Mouse (Mus musculus) layer of hippocampus, adult 2 months (tissue): ENCODE measurements around the gene Gm7029. TPM values are rescaled to one million over a fixed set of nuclear protein-coding genes. Genes with fewer than 3 reads are reported as not detected.

Experiments
- DNase-seq, 2 experiments: peaks; one replicate each; pipeline ENCODE4 v3.0.0; 2022; ENCODE audit warnings: low spot score in 2 of 2
- H3K27ac ChIP-seq: fragments of 200-600 bp; 2 replicates; pipeline ENCODE4 v1.8.1; 2022
- H3K4me3 ChIP-seq: fragments of 200-600 bp; 2 replicates; pipeline ENCODE4 v1.8.1; 2022; ENCODE audit warnings: mild to moderate bottlenecking
- CTCF ChIP-seq: fragments of 200-600 bp; conservative IDR thresholded peaks from 2 replicates; pipeline ENCODE4 v1.8.1; 2022; ENCODE audit warnings: antibody characterized with exemption, mild to moderate bottlenecking, moderate library complexity
- total RNA-seq, 2 experiments: library from RNA; stranded (reverse); gene quantifications; 2 replicates each; pipeline ENCODE4 v1.2.3; 2021

Gene Gm7029
- total RNA-seq, 2 experiments from 2014 or later = not detected

GRCm38 (mm10) chr17:33911052-33911812, 37.6 kb downstream of the Gm7029 start:
- Histone ChIP-seq H3K27ac (no peak overlapping the region), H3K4me3 (no peak overlapping the region)
- no peak for TF ChIP-seq CTCF
- DNase-seq = no peak

DNA sequence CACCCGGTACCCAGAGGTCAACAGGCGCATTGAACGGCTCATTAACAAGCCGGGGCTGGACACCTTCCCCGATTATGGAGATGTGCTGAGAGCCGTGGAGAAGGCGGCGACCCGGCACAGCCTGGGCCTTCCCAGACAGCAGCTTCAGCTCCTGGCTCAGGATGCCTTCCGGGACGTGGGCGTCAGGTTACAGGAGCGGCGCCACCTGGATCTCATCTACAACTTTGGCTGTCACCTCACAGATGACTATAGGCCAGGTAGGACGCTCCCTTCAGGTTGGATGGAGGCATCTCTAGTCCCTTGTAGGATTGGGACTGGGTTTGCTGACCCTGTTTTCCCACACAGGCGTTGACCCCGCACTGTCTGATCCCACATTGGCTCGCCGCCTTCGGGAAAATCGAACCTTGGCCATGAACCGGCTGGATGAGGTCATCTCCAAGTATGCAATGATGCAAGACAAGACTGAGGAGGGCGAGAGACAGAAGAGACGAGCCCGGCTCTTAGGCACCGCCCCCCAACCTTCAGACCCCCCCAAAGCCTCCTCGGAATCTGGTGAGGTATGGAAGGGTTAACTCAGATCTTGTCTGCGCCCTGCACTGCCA, 38.3 kb downstream of the Gm7029 start:
- H3K4me3 ChIP-seq = no peak overlapping the region
- TF ChIP-seq CTCF = no peak
- no peak overlapping the region for H3K27ac ChIP-seq
- no peak for DNase-seq

- no peak for TF ChIP-seq CTCF
- DNase-seq = no peak
- Histone ChIP-seq H3K4me3 (no peak overlapping the region), H3K27ac (no peak overlapping the region)
Observed at GRCm38 (mm10) chr17:33913264-33913663, 39.6 kb downstream of the Gm7029 start.

- Histone ChIP-seq H3K4me3 (no peak overlapping the region), H3K27ac (no peak overlapping the region)
- no peak for DNase-seq
- no peak for TF ChIP-seq CTCF
Observed at GRCm38 (mm10) chr17:33913905-33914304, 40.3 kb downstream of the Gm7029 start.

DNA sequence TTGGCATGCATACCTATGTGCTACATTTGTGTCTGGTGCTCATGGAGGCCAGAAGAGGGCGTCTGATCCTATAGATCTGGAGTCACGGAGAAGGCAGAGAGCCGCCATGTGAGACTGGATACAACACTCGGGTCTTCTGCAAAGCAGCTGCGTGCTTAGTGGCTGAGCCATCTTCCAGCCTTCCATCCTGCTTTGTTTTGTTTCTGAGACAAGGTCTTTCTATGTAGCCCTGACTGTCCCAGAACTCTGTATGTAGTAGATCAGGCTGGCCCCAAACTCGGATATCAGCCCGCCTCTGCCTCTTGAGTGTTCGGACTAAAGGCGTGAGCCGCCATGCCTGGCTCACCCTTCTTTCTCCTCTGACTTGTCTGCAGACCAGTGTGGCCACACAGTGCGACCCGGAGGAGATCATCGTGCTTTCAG, 41.3 kb downstream of the Gm7029 start:
- Histone ChIP-seq H3K4me3 (no peak overlapping the region; the same call in 1 of the 2 replicates), H3K27ac (peak overlapping the region; percentile 63; the same call in 1 of the 2 replicates)
- TF ChIP-seq CTCF = peak; percentile 44
- no peak for DNase-seq

DNA sequence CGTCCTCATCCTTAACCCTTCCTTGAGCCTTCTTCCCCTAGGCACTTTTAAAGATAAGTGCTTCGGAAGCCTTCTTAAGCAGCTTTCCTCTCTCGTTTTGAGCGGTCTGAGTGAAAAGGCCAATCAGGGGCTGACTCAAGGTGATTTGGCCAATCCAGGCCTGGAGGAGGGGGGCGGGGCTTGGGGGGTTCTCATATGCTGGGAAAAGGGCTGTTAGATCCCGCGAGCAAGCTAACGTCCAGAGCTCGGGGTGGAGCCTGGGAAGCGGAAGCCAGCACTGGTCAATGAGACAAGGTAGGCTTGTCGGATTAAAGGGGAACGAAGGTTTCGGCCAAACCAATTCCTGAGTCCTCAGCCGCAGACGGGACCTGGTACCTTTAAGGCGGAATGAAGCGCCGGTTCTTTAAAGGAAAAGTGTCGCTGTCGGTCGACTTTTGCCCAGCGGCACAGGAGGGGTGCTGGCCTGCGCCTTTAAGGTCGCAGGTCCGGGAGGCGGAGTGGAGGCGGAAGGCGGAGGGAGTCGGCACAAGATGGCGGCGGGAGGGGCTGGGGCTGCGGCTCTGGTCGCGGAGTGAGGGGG, 42.1 kb downstream of the Gm7029 start, which contains the start of the genes Tapbp and Zbtb22:
TSS of gene Tapbp (plus strand) at position 229 of the 580 bp plus-strand sequence.
TSS of gene Zbtb22 (plus strand) at position 234 of the 580 bp plus-strand sequence.
- Histone ChIP-seq H3K4me3 (peak within 1 kb of the TSS; percentile 59), H3K27ac (peak within 1 kb of the TSS; percentile 63)
- DNase-seq = peak; percentile 94 to 97
- no peak for TF ChIP-seq CTCF

DNA sequence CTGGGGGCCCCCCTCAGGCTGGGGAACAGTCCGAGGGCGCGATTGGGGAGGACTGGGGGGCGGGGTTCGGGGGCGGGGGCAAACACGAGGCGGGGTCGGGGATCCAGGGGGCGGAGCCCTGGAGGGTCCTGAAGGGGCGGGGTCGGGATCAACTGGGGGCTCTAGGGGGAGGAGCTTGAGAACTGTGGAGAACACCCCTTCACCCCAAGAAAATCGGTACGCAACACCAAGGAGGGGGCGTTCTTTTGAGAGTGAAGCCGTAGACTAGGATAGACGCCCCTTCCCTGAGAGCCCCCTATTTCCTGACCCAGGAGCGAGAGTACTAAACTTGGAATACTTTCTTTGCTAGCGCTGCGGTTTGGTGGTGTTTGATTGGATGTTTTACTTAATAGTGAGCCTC, 42.7 kb downstream of the Gm7029 start:
- no peak for TF ChIP-seq CTCF
- Histone ChIP-seq H3K4me3 (peak overlapping the region; percentile 59), H3K27ac (peak overlapping the region; percentile 63)
- DNase-seq = no peak

DNA sequence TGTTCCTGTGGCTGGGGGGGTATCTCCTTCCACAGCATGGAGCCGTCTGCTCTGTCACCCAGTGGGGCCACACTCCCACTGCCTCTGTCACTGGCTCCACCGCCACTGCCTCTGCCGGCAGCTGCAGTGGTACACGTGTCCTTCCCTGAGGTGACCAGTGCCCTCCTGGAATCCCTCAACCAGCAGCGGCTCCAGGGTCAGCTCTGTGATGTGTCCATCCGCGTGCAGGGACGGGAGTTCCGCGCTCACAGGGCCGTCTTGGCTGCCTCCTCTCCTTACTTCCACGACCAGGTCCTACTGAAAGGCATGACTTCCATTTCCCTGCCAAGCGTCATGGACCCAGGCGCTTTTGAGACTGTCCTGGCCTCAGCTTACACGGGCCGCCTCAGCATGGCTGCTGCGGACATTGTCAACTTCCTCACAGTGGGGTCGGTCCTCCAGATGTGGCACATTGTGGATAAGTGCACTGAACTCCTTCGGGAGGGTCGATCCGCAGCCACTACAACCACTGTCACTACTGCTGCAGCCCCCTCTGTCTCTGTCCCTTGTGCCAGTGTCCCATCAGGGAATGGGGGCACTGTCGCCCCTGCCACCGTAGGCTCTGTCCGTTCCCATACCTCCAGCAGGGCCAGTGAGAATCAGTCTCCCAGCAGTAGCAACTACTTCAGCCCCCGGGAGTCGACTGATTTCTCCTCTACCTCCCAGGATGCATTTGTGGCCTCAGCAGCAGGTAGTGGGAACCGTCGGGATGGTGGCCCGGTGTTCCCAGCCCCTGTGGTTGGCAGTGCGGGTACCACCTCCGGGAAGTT, 43.4 kb downstream of the Gm7029 start:
- Histone ChIP-seq H3K27ac (no peak overlapping the region), H3K4me3 (peak overlapping the region; percentile 59)
- DNase-seq = no peak
- TF ChIP-seq CTCF = no peak

- Histone ChIP-seq H3K4me3 (no peak overlapping the region), H3K27ac (no peak overlapping the region)
- TF ChIP-seq CTCF = no peak
- no peak for DNase-seq
Observed at GRCm38 (mm10) chr17:33917656-33918292, 44.1 kb downstream of the Gm7029 start.

- DNase-seq = no peak
- H3K27ac ChIP-seq = peak overlapping the region; percentile 83
- peak overlapping the region; percentile 78; the same call in 1 of the 2 replicates for H3K4me3 ChIP-seq
- TF ChIP-seq CTCF = no peak
Observed at GRCm38 (mm10) chr17:33918293-33919203, 44.9 kb downstream of the Gm7029 start.
